Mouse (Mus musculus) intestine, embryonic 16.5 days (tissue): ENCODE measurements around the gene Rps6ka5. TPM values are rescaled to one million over a fixed set of nuclear protein-coding genes. Genes with fewer than 3 reads are reported as not detected.

Source experiments
- ATAC-seq: fragments of 200-750 bp; cut with Nextera tagmentation; 2 replicates; pipeline ENCODE4 v1.8.0; 2017; ENCODE audit warnings: moderate TSS enrichment, moderate library complexity
- H3K27ac ChIP-seq: fragments of 300-500 bp; sonication (generic); 2 replicates; pipeline ENCODE4 v1.5.1; 2014; ENCODE audit warnings: mild to moderate bottlenecking, low read length
- H3K27me3 ChIP-seq: fragments of 300-500 bp; sonication (generic); replicated peaks from 2 replicates; pipeline ENCODE4 v1.6.1; 2014; ENCODE audit warnings: low read length, control low read depth, mixed read lengths; ENCODE audit not compliant: control insufficient read depth, insufficient read depth
- H3K36me3 ChIP-seq: fragments of 300-500 bp; sonication (generic); 2 replicates; pipeline ENCODE4 v1.6.1; 2014; ENCODE audit warnings: low read length, control low read depth; ENCODE audit not compliant: control insufficient read depth, insufficient read depth
- H3K4me1 ChIP-seq: fragments of 300-500 bp; sonication (generic); 2 replicates; pipeline ENCODE4 v1.6.1; 2014; ENCODE audit warnings: low read length, control low read depth, mixed read lengths; ENCODE audit not compliant: control insufficient read depth, insufficient read depth
- H3K4me2 ChIP-seq: fragments of 300-500 bp; sonication (generic); 2 replicates; pipeline ENCODE4 v1.6.1; 2014; ENCODE audit warnings: low read depth, low read length, control low read depth
- H3K4me3 ChIP-seq: fragments of 300-500 bp; sonication (generic); 2 replicates; pipeline ENCODE4 v1.5.1; 2014; ENCODE audit warnings: mild to moderate bottlenecking, low read length
- H3K9ac ChIP-seq: fragments of 300-500 bp; sonication (generic); 2 replicates; pipeline ENCODE4 v1.6.1; 2014; ENCODE audit warnings: low read depth, low read length
- H3K9me3 ChIP-seq: fragments of 300-500 bp; sonication (generic); 2 replicates; pipeline ENCODE4 v1.6.1; 2016; ENCODE audit warnings: low read length, control low read depth; ENCODE audit not compliant: control insufficient read depth
- WGBS: fragments of 180-500 bp; shearing (Covaris S2); extraction: QIAGEN DNeasy Blood & Tissue Kit; methylation state at CpG from one replicate; pipeline ENCODE4 v1.1.7; 2014; 5-methylcytosine and 5-hydroxymethylcytosine counted together
- polyA plus RNA-seq: library from polyadenylated mRNA; unstranded; fragments of >200 nt; fragmentation: Nextera tagmentation; extraction: Ambion mirVana; gene quantifications from 2 replicates; pipeline ENCODE4 v1.2.1, GENCODE M21; 2015

Gene Rps6ka5
- 1.7 and 1.9 TPM in 2 replicates for polyA plus RNA-seq

- Histone ChIP-seq H3K9me3 (no peaks in the 10 kb centered on the region), H3K9ac (no peak within 1 kb of the TSS), H3K27ac (no peak within 1 kb of the TSS), H3K36me3 (no peaks in the 10 kb centered on the region), H3K4me3 (no peak within 1 kb of the TSS), H3K27me3 (no peaks in the 10 kb centered on the region), H3K4me1 (peaks cover 6% of the 10 kb centered on the region; the same call in 1 of the 2 replicates), H3K4me2 (0 out of 2 replicates have a peak within 1 kb of the TSS, but pooled peaks have one; percentile 60)
- WGBS: 94% methylated on average over 4 of the region's 4 CpGs
- no peak for ATAC-seq
These were observed at the start of gene Rps6ka5 for GRCm38 (mm10) chr12:100726651-100727050. Gene Rps6ka5, minus strand, starts transcription at chr12:100726983.

GRCm38 (mm10) chr12:100775911-100776581, 49.3 kb upstream of the Rps6ka5 start:
- Histone ChIP-seq H3K4me1 (peaks cover 14% of the 10 kb centered on the region; the same call in 1 of the 2 replicates), H3K27ac (no peak overlapping the region)
- no peak for ATAC-seq

DNA sequence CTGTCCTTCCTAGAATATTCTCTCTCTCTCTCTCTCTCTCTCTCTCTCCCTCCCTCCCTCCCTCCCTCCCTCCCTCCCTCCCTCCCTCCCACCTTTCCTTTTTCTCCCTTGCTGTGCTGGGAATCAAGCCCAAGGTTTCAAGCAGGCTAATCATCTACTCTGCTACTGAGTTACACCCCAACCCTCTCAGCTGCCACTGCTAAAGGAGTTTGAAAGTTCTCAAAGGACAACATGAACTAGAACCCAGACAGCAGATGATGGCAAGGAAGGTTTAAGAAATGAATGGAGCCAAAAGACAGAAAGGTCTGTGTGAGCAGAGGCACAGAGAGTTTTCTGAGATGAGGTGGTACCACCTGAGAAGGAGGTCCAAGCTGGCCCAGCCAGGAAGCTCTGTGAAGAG, 48.5 kb upstream of the Rps6ka5 start:
- no peak overlapping the region for H3K27ac ChIP-seq
- no peak overlapping the region for H3K4me2 ChIP-seq
- H3K9me3 ChIP-seq: no peaks in the 10 kb centered on the region
- H3K27me3 ChIP-seq: no peaks in the 10 kb centered on the region
- no peaks in the 10 kb centered on the region for H3K36me3 ChIP-seq
- peaks cover 14% of the 10 kb centered on the region; the same call in 1 of the 2 replicates for H3K4me1 ChIP-seq
- H3K4me3 ChIP-seq: no peak overlapping the region
- ATAC-seq: no peak
- H3K9ac ChIP-seq: no peak overlapping the region

More at GRCm38 (mm10) chr12:100775911-100776581, 49.3 kb upstream of the Rps6ka5 start:
- no peak overlapping the region for H3K4me2 ChIP-seq
- no peaks in the 10 kb centered on the region for H3K36me3 ChIP-seq
- no peaks in the 10 kb centered on the region for H3K9me3 ChIP-seq
- H3K9ac ChIP-seq: no peak overlapping the region
- no peak overlapping the region for H3K4me3 ChIP-seq
- 63% methylated on average over 8 of the region's 8 CpGs for WGBS
- H3K27me3 ChIP-seq: no peaks in the 10 kb centered on the region

DNA sequence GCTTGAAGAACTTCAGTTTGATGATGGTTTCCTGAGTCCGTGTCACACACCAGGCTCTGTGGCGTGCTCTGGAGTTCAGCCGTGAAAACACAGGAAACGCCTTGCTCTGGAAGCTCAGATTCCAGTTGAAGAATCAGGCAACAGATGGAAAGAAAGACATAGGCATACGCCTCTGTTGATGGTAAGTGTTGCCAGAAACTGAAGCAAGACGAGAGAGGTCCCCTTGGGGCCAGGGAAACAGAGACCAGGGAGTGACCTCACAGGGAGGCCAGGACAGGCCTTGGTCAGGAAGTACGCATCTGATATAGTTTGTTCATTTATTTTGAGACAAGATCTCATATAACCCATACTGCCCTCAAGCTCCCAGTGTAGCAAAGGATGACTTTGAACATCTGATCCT, 48.0 kb upstream of the Rps6ka5 start:
- H3K4me3 ChIP-seq: no peak overlapping the region
- H3K4me2 ChIP-seq: no peak overlapping the region
- no peak for ATAC-seq
- H3K27ac ChIP-seq: no peak overlapping the region
- H3K9ac ChIP-seq: no peak overlapping the region
- H3K36me3 ChIP-seq: no peaks in the 10 kb centered on the region
- H3K4me1 ChIP-seq: peaks cover 14% of the 10 kb centered on the region; the same call in 1 of the 2 replicates
- 75% methylated on average over 7 of the region's 7 CpGs for WGBS
- no peaks in the 10 kb centered on the region for H3K27me3 ChIP-seq
- no peaks in the 10 kb centered on the region for H3K9me3 ChIP-seq

- Histone ChIP-seq H3K4me3 (no peak overlapping the region), H3K4me2 (no peak overlapping the region), H3K27ac (no peak overlapping the region), H3K27me3 (no peaks in the 10 kb centered on the region), H3K9me3 (no peaks in the 10 kb centered on the region), H3K36me3 (no peaks in the 10 kb centered on the region), H3K9ac (no peak overlapping the region), H3K4me1 (peaks cover 9% of the 10 kb centered on the region; the same call in 1 of the 2 replicates)
- WGBS: 25% methylated on average over 7 of the region's 7 CpGs
- peak; percentile 54 for ATAC-seq
These were observed 45.6 kb upstream of the Rps6ka5 start for GRCm38 (mm10) chr12:100772230-100772984.

- H3K4me2 ChIP-seq: no peak overlapping the region
- no peak overlapping the region for H3K9ac ChIP-seq
- no peak overlapping the region for H3K4me3 ChIP-seq
- H3K27me3 ChIP-seq: no peaks in the 10 kb centered on the region
- H3K9me3 ChIP-seq: no peaks in the 10 kb centered on the region
- H3K27ac ChIP-seq: no peak overlapping the region
- 74% methylated on average over 3 of the region's 3 CpGs for WGBS
- H3K36me3 ChIP-seq: no peaks in the 10 kb centered on the region
- peaks cover 8% of the 10 kb centered on the region; the same call in 1 of the 2 replicates for H3K4me1 ChIP-seq
- ATAC-seq: no peak
These were observed 44.0 kb upstream of the Rps6ka5 start for GRCm38 (mm10) chr12:100770765-100771164.

- no peak overlapping the region for H3K27ac ChIP-seq
- H3K36me3 ChIP-seq: no peaks in the 10 kb centered on the region
- WGBS: 92% methylated on average over 6 of the region's 6 CpGs
- H3K9me3 ChIP-seq: no peaks in the 10 kb centered on the region
- no peak for ATAC-seq
- no peaks in the 10 kb centered on the region for H3K27me3 ChIP-seq
- no peak overlapping the region for H3K4me3 ChIP-seq
- no peak overlapping the region for H3K9ac ChIP-seq
- 0 out of 2 replicates have a peak, but pooled peaks cover 6% of the 10 kb centered on the region for H3K4me1 ChIP-seq
- no peak overlapping the region for H3K4me2 ChIP-seq
These were observed 43.1 kb upstream of the Rps6ka5 start for GRCm38 (mm10) chr12:100769871-100770270.

GRCm38 (mm10) chr12:100764329-100765018, 37.7 kb upstream of the Rps6ka5 start:
- Histone ChIP-seq H3K4me2 (no peak overlapping the region), H3K36me3 (no peaks in the 10 kb centered on the region), H3K9ac (no peak overlapping the region), H3K27ac (no peak overlapping the region), H3K4me1 (no peaks in the 10 kb centered on the region), H3K27me3 (no peaks in the 10 kb centered on the region), H3K4me3 (no peak overlapping the region), H3K9me3 (no peaks in the 10 kb centered on the region)
- WGBS: 53% methylated on average over 13 of the region's 13 CpGs
- ATAC-seq: no peak
